Mouse (Mus musculus): ENCODE measurements around the gene Ubxn7. TPM values are rescaled to one million over a fixed set of nuclear protein-coding genes. Genes with fewer than 3 reads are reported as not detected.
A peak's percentile ranks its signal among the peaks of the same experiment; 100 is the strongest.

Ubxn7 gene
- polyA plus RNA-seq, 1 experiment: 40.0 TPM

- TF ChIP-seq CTCF (IDR thresholded peaks at IDR 0.05; ENCODE audit: borderline replicate concordance, extremely low read depth, insufficient read depth, insufficient read length) (no peak), POLR2A (IDR thresholded peaks at IDR 0.05; ENCODE audit: borderline replicate concordance, extremely low read depth, insufficient read depth, insufficient read length, poor library complexity, severe bottlenecking) (no peak)
- DNase-seq (ENCODE audit: low read depth): peak; percentile 69
Measured at GRCm38 (mm10) chr16:32332556-32333511, 777 bp downstream of the Ubxn7 start.

- no peak for DNase-seq (ENCODE audit: low read depth)
- TF ChIP-seq POLR2A (IDR thresholded peaks at IDR 0.05; ENCODE audit: borderline replicate concordance, extremely low read depth, insufficient read depth, insufficient read length, poor library complexity, severe bottlenecking) (no peak), CTCF (IDR thresholded peaks at IDR 0.05; ENCODE audit: borderline replicate concordance, extremely low read depth, insufficient read depth, insufficient read length) (no peak)
Measured at GRCm38 (mm10) chr16:32335146-32335545, 3.1 kb downstream of the Ubxn7 start.

- DNase-seq (ENCODE audit: low read depth): no peak
- TF ChIP-seq POLR2A (IDR thresholded peaks at IDR 0.05; ENCODE audit: borderline replicate concordance, extremely low read depth, insufficient read depth, insufficient read length, poor library complexity, severe bottlenecking) (no peak), CTCF (IDR thresholded peaks at IDR 0.05; ENCODE audit: borderline replicate concordance, extremely low read depth, insufficient read depth, insufficient read length) (no peak)
Measured at GRCm38 (mm10) chr16:32336026-32336780, 4.1 kb downstream of the Ubxn7 start.

- no peak for DNase-seq (ENCODE audit: low read depth)
- no peak for TF ChIP-seq CTCF (IDR thresholded peaks at IDR 0.05; ENCODE audit: borderline replicate concordance, extremely low read depth, insufficient read depth, insufficient read length)
- TF ChIP-seq POLR2A (IDR thresholded peaks at IDR 0.05; ENCODE audit: borderline replicate concordance, extremely low read depth, insufficient read depth, insufficient read length, poor library complexity, severe bottlenecking): no peak
Measured at GRCm38 (mm10) chr16:32337001-32337400, 4.9 kb downstream of the Ubxn7 start.

- no peak for DNase-seq (ENCODE audit: low read depth)
- TF ChIP-seq CTCF (IDR thresholded peaks at IDR 0.05; ENCODE audit: borderline replicate concordance, extremely low read depth, insufficient read depth, insufficient read length) (no peak), POLR2A (IDR thresholded peaks at IDR 0.05; ENCODE audit: borderline replicate concordance, extremely low read depth, insufficient read depth, insufficient read length, poor library complexity, severe bottlenecking) (no peak)
Measured at GRCm38 (mm10) chr16:32340451-32340850, 8.4 kb downstream of the Ubxn7 start.

GRCm38 (mm10) chr16:32345521-32345920 is 13.5 kb downstream of the Ubxn7 start:
- TF ChIP-seq CTCF (IDR thresholded peaks at IDR 0.05; ENCODE audit: borderline replicate concordance, extremely low read depth, insufficient read depth, insufficient read length) (no peak), POLR2A (IDR thresholded peaks at IDR 0.05; ENCODE audit: borderline replicate concordance, extremely low read depth, insufficient read depth, insufficient read length, poor library complexity, severe bottlenecking) (no peak)
- DNase-seq (ENCODE audit: low read depth): no peak

GRCm38 (mm10) chr16:32350776-32351175 is 18.7 kb downstream of the Ubxn7 start:
- no peak for DNase-seq (ENCODE audit: low read depth)
- TF ChIP-seq CTCF (IDR thresholded peaks at IDR 0.05; ENCODE audit: borderline replicate concordance, extremely low read depth, insufficient read depth, insufficient read length) (no peak), POLR2A (IDR thresholded peaks at IDR 0.05; ENCODE audit: borderline replicate concordance, extremely low read depth, insufficient read depth, insufficient read length, poor library complexity, severe bottlenecking) (no peak)

GRCm38 (mm10) chr16:32363530-32363929 is 31.5 kb downstream of the Ubxn7 start:
- TF ChIP-seq POLR2A (IDR thresholded peaks at IDR 0.05; ENCODE audit: borderline replicate concordance, extremely low read depth, insufficient read depth, insufficient read length, poor library complexity, severe bottlenecking) (no peak), CTCF (IDR thresholded peaks at IDR 0.05; ENCODE audit: borderline replicate concordance, extremely low read depth, insufficient read depth, insufficient read length) (no peak)
- DNase-seq (ENCODE audit: low read depth): no peak

- peak; percentile 41 for DNase-seq (ENCODE audit: low read depth)
- TF ChIP-seq POLR2A (IDR thresholded peaks at IDR 0.05; ENCODE audit: borderline replicate concordance, extremely low read depth, insufficient read depth, insufficient read length, poor library complexity, severe bottlenecking) (no peak), CTCF (IDR thresholded peaks at IDR 0.05; ENCODE audit: borderline replicate concordance, extremely low read depth, insufficient read depth, insufficient read length) (peak; percentile 34; the same call in 1 of the 2 replicates)
Measured at GRCm38 (mm10) chr16:32371351-32371750, 39.3 kb downstream of the Ubxn7 start.

- DNase-seq (ENCODE audit: low read depth): no peak
- TF ChIP-seq POLR2A (IDR thresholded peaks at IDR 0.05; ENCODE audit: borderline replicate concordance, extremely low read depth, insufficient read depth, insufficient read length, poor library complexity, severe bottlenecking) (no peak), CTCF (IDR thresholded peaks at IDR 0.05; ENCODE audit: borderline replicate concordance, extremely low read depth, insufficient read depth, insufficient read length) (no peak)
Measured at GRCm38 (mm10) chr16:32379575-32379974, 47.5 kb downstream of the Ubxn7 start.

- no peak for DNase-seq (ENCODE audit: low read depth)
- TF ChIP-seq POLR2A (IDR thresholded peaks at IDR 0.05; ENCODE audit: borderline replicate concordance, extremely low read depth, insufficient read depth, insufficient read length, poor library complexity, severe bottlenecking) (no peak), CTCF (IDR thresholded peaks at IDR 0.05; ENCODE audit: borderline replicate concordance, extremely low read depth, insufficient read depth, insufficient read length) (no peak)
Measured at GRCm38 (mm10) chr16:32382901-32383300, 50.8 kb downstream of the Ubxn7 start.

Measured in brain, embryonic 14.5 days (tissue).